Mouse (Mus musculus): ENCODE data around the gene Pofut1.

DNA sequence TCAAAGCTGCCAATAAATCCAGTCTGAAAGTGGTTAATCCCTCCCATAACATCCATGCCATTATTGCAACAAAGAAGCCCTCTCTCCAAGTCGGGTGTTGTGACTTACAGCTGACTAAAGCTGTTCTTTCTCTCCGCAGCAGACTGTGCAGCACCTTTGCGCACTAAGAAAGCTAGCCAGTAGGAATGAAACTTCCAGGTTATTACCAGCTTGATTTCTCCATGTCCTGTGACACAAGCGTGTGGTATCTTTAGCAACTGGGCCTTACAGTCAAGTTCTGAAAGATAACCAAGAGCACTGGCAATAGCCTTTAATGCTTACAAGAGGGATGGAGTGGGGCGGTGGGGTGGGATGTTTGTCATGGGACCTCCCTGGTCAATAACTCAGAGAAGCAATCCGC is 42.6 kb downstream of the Pofut1 start:
- TF ChIP-seq CTCF (IDR thresholded peaks at IDR 0.05; ENCODE audit: insufficient read depth, low read length) (no peak), POLR2A (IDR thresholded peaks at IDR 0.05; ENCODE audit: borderline replicate concordance, extremely low read depth, low read depth, low read length) (no peak)

All from lung, adult 2 months (tissue).